Mouse (Mus musculus): ENCODE results near the gene Igfbp2. TPM values are rescaled to one million over a fixed set of nuclear protein-coding genes. Genes with fewer than 3 reads are reported as not detected.

Gene Igfbp2
- total RNA-seq, 2 experiments from 2014 or later = 0.28 to 0.62 TPM

- DNase-seq (ENCODE audit: low spot score) = no peak
These were observed 29.5 kb downstream of the Igfbp2 start for GRCm38 (mm10) chr1:72853759-72854158.

GRCm38 (mm10) chr1:72854337-72855237 lies 30.3 kb downstream of the Igfbp2 start:
- DNase-seq (ENCODE audit: low spot score) = no peak

- DNase-seq (ENCODE audit: low spot score) = no peak
These were observed 31.4 kb downstream of the Igfbp2 start for GRCm38 (mm10) chr1:72855729-72856128.

- DNase-seq (ENCODE audit: low spot score) = no peak
These were observed 32.1 kb downstream of the Igfbp2 start for GRCm38 (mm10) chr1:72856209-72856909.

- DNase-seq (ENCODE audit: low spot score) = no peak
These were observed 32.8 kb downstream of the Igfbp2 start for GRCm38 (mm10) chr1:72857142-72857541.

GRCm38 (mm10) chr1:72857631-72858030 lies 33.3 kb downstream of the Igfbp2 start:
- DNase-seq (ENCODE audit: low spot score) = no peak

DNA sequence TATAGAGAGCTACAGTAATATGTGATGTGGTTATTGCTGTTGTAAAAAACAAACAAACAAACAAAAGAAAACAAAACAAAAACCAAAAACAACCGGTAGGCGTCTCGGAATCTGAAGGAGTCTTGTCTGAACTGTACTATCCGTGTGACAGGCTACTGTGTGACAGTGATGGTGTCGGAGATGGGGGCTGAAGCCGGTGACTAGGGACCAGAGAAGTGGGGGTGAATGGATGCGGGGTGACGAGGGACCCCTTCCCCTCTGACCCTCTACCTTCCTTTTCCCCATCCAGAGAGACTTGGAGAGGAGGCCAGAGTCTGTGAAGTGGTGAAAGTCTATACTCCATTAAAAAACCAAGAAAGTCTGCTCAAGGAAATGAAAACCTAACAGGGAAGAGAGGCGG lies 34.0 kb downstream of the Igfbp2 start:
- DNase-seq (ENCODE audit: low spot score) = no peak

GRCm38 (mm10) chr1:72858874-72859273 lies 34.6 kb downstream of the Igfbp2 start:
- DNase-seq (ENCODE audit: low spot score) = no peak

- DNase-seq (ENCODE audit: low spot score) = no peak
These were observed 35.7 kb downstream of the Igfbp2 start for GRCm38 (mm10) chr1:72859963-72860362.

- no peak for DNase-seq (ENCODE audit: low spot score)
These were observed 36.2 kb downstream of the Igfbp2 start for GRCm38 (mm10) chr1:72860502-72860901.

- DNase-seq (ENCODE audit: low spot score) = no peak
These were observed 37.4 kb downstream of the Igfbp2 start for GRCm38 (mm10) chr1:72861702-72862101.

DNA sequence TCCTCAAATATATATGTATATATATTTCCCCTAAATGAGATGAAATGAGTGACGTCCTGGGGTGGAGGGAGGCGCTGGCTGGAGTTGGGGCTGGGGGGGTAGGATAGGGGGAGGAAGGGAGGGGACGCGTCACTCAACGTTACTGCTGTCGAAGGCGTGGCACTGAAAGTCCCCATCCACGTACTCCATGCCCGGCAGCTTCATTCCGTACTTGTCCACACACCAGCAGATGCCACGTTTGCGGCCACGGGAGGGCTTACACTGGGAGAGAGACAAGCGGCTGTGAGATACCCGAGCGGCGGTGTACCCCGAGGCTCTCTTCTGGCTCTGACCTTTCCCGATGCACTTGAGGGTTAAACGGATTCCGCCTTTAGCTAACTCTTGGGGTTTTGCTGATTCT lies 37.9 kb downstream of the Igfbp2 start:
- DNase-seq (ENCODE audit: low spot score) = no peak

- no peak for DNase-seq (ENCODE audit: low spot score)
These were observed 39.4 kb downstream of the Igfbp2 start for GRCm38 (mm10) chr1:72863692-72864091.

- DNase-seq (ENCODE audit: low spot score) = no peak
These were observed 40.0 kb downstream of the Igfbp2 start for GRCm38 (mm10) chr1:72864272-72864671.

DNA sequence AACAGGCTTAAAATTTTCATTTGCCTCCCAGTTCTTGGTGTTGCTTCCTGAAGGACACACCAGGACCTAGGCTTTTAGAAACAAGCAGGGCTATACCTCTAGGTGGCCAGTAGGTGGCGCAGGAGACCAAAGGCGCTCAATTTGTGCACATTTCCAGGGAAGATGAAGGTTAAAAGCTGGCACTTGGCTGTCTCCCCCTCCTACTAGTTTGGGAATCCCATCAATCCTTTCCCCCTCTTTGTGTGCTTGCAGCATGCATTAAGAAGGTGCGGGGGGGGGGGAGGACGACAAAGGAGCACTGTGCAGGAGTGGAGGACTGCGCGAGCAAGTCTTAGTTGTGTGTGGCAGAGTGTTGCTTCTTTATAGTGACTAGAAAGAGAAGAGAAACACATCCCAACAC lies 41.6 kb downstream of the Igfbp2 start:
- peak; percentile 76 for DNase-seq (ENCODE audit: low spot score)

DNA sequence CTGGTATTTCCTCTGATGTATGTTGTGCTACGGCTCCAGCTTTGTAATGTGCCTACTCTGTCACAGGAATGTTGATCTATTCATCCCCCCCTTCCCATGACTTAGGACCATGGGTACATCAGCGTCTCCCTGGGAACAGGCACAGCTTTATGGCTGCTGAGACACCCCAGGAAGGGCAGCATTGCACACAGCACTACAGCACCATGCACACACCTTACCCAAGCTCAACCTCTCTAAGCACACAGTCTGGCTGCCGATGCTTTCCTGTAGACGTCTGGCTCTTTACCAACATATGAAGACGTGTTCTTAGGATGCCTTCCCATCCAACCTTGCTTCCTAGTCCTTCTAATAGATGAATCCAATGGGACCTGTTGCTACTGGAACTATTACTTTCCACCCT lies 42.1 kb downstream of the Igfbp2 start:
- DNase-seq (ENCODE audit: low spot score) = no peak

DNA sequence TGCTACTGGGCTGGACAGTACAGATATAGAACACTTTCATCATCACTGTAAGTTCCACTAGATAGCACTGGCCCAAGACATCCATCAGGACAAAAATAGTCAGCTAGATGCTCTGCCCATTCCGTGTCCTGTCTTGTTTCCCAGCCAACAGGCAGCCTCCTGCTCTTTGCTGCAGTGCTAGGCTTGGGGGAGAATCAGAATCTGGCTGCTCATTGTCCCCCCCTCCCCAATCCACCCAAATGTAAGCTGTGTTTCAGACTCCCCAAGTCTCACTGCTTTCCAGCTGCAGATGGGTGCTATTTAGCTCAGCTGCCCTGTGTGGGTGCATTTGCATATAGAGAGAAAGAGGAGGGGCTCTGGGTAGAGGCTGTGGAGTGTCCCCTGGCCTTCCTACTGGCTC lies 43.0 kb downstream of the Igfbp2 start:
- no peak for DNase-seq (ENCODE audit: low spot score)

GRCm38 (mm10) chr1:72868429-72869215 lies 44.3 kb downstream of the Igfbp2 start:
- no peak for DNase-seq (ENCODE audit: low spot score)

DNA sequence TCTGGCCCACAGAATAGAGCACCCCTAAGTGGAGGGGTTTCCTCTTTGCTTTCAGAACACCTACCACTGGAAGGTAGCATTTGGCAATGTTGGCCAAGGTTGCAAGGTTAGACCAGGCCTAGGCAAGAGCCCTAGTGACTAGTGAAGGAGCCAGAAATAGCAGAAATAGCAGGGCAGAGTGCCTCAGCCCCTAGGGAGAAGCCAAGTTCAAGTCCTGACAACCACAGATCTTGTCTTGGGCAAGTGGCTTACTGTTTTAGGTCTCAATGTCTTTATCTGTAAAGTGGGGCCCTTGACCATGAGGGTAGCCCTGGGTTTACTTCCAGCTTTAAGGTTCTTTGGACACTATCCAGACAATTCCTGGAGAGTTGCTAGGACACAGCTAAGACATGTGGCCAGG lies 45.0 kb downstream of the Igfbp2 start:
- no peak for DNase-seq (ENCODE audit: low spot score)

DNA sequence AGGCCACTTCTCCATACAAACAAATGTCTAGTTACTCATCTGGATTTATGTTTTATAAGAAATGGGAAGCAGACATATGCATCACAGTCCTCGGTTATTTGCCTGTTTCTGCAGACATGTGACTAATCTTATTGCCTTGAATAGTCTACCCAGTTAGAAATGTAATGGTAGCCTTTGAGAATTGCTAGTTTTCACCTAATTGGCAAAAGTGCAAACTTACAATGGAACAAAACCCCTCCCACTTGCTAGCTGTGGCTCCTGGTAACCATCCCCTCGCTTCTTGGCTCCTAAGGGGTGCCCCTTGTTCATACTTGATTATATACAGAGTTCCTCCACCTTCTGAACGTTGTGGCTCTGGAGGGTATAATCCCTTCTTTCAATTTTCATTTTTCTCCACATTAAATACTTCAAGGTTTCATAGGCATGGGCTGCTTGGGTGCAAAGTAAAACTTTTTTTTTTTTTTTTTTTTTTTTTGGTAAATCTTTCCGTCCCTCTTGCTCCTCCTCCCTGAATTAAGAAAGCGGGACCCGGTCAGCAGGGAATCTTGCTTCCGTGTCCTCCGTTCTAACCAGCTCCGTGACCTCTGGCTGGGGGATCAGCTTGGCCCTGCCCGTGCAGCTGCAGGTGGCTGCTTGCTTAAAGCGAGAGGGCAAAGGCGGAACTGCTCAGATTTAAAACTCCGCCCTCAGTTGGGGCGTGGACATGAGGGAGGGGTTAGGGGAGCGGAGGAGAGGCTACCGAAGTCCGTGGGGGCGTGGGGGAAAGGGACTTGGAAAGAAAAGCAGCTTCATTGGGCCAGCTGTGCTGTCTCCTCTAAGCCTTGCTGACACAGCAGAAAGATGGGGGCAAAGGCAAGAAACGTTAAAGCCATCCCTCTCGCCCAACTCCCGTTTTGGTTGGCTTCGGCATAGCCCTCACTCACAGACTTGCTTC lies 45.6 kb downstream of the Igfbp2 start:
- DNase-seq (ENCODE audit: low spot score) = peak; percentile 77

Measured in gastrocnemius, adult 18-20 months (tissue).